Mouse (Mus musculus) ES-E14 (cell line): ENCODE measurements around the gene Pcnx2.

ENCODE experiments used
- CHD2 ChIP-seq: IDR thresholded peaks from 2 replicates; pipeline ENCODE4 v1.6.1; 2014; ENCODE audit warnings: mild to moderate bottlenecking, low read depth, low read length, inconsistent platforms
- HCFC1 ChIP-seq: IDR thresholded peaks from 2 replicates; pipeline ENCODE4 v1.6.1; 2012; ENCODE audit warnings: low read length, inconsistent platforms, borderline replicate concordance; ENCODE audit not compliant: insufficient read depth
- MAFK ChIP-seq: IDR thresholded peaks from 2 replicates; pipeline ENCODE4 v1.6.1; 2014; ENCODE audit warnings: mild to moderate bottlenecking, low read depth, low read length, inconsistent platforms; ENCODE audit not compliant: insufficient read depth
- ZNF384 ChIP-seq: IDR thresholded peaks from 2 replicates; pipeline ENCODE4 v1.6.1; 2012; ENCODE audit warnings: low read depth, low read length, inconsistent platforms

DNA sequence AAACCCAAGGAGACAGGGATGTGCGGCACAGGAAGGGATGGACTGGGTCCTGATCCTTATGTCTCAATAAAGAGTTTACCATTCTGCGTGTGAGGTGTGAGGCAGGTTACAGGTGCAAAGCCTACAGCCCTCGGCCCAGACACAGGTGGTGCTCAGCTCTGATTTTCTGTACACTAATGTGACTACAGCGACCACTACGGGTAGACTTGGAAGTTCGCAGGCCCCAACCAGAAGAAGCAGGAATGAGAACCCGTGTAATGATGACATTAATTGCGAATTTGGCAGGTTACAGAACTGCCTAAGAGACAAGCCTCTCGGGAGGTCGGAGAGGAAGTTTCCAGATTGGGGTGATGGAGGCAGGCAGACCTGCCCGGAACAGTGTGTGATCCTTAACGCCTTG, 32.0 kb downstream of the Pcnx2 start:
- no peak for TF ChIP-seq HCFC1
- TF ChIP-seq CHD2: no peak
- no peak for TF ChIP-seq MAFK
- TF ChIP-seq ZNF384: no peak
